13 mouse cellular contexts compared by ENCODE assay signal in genomic region chr7:103712024-103712423, GRCm38 (mm10). TPM values are rescaled to one million over a fixed set of nuclear protein-coding genes. Genes with fewer than 3 reads are reported as not detected.
DNase-seq lines count a peak whose midpoint lies in the region; ATAC-seq and TF ChIP-seq lines count a peak whose summit lies in the region.
"Had no signal": no experiment of that assay in that cellular context is flagged by ENCODE, and none has a peak within 500 bp of the region (broad histone marks: within the 10 kb centered on the region; RNA-seq: fewer than 3 reads in every experiment).

No protein-coding gene starts in this region.

- H3K9ac ChIP-seq in intestine, postnatal 0 days (ENCODE audit: low read depth, low read length) = no peak overlapping the region
- H3K9ac ChIP-seq in intestine, embryonic 16.5 days (ENCODE audit: low read depth, low read length) = no peak overlapping the region
- H3K9ac ChIP-seq in liver, embryonic 15.5 days = no peak overlapping the region
- no peak overlapping the region for H3K9ac ChIP-seq in midbrain, embryonic 11.5 days (ENCODE audit: low read length)
- H3K9ac ChIP-seq: heart, embryonic 13.5 days had no signal

- no peaks in the 10 kb centered on the region for H3K27me3 ChIP-seq in intestine, postnatal 0 days (replicated peaks; ENCODE audit: control insufficient read depth, insufficient read depth, low read length)
- no peaks in the 10 kb centered on the region for H3K27me3 ChIP-seq in intestine, embryonic 16.5 days (replicated peaks; ENCODE audit: control insufficient read depth, insufficient read depth, low read length)
- H3K27me3 ChIP-seq in liver, embryonic 15.5 days = no peaks in the 10 kb centered on the region
- no peaks in the 10 kb centered on the region for H3K27me3 ChIP-seq in cerebellum, adult 2 months (ENCODE audit: control insufficient read depth, insufficient read depth, low read length)
- H3K27me3 ChIP-seq in midbrain, embryonic 11.5 days (ENCODE audit: control insufficient read depth, insufficient read depth, low read length) = no peaks in the 10 kb centered on the region
- H3K27me3 ChIP-seq: heart, embryonic 13.5 days had no signal

- TF ChIP-seq CTCF in intestine, postnatal 0 days (IDR thresholded peaks at IDR 0.05; ENCODE audit: low read depth) = peak; percentile 52
- TF ChIP-seq CTCF in cerebellum, adult 2 months (IDR thresholded peaks at IDR 0.05; ENCODE audit: borderline replicate concordance, insufficient read depth, low read depth, low read length) = no peak

- no peak for ATAC-seq in intestine, postnatal 0 days
- no peak for ATAC-seq in intestine, embryonic 16.5 days
- peak; percentile 37 for ATAC-seq in liver, embryonic 15.5 days (ENCODE audit: insufficient read depth)
- ATAC-seq in midbrain, embryonic 11.5 days (ENCODE audit: low FRiP score) = no peak
- ATAC-seq: activated CD4-positive, CD25-positive, alpha-beta regulatory T cell, adult 4 months; forebrain, embryonic 14.5 days; hindbrain, embryonic 16.5 days had no signal

- H3K4me2 ChIP-seq in intestine, postnatal 0 days (replicated peaks; ENCODE audit: low read depth) = no peak overlapping the region
- no peak overlapping the region for H3K4me2 ChIP-seq in intestine, embryonic 16.5 days (ENCODE audit: low read depth, low read length)
- H3K4me2 ChIP-seq in liver, embryonic 15.5 days = no peak overlapping the region
- H3K4me2 ChIP-seq in midbrain, embryonic 11.5 days = no peak overlapping the region
- H3K4me2 ChIP-seq: heart, embryonic 13.5 days had no signal

- DNase-seq in B cell, adult 2 months = peak; percentile 25 to 35
- DNase-seq in c-Kit-positive CD71-negative TER-119-negative erythroid progenitor cells, embryonic 14.5 days (ENCODE audit: low read depth) = peak; percentile 5
- DNase-seq in cerebellum, adult 2 months = no peak
- DNase-seq in natural killer cell, adult 2 months (ENCODE audit: low spot score in 2 of 2) = no peak
- no peak for DNase-seq in midbrain, embryonic 11.5 days (ENCODE audit: low spot score, missing footprints)
- DNase-seq: lung, adult 18-20 months had no signal

- no peak for TF ChIP-seq POLR2A in cerebellum, adult 2 months (IDR thresholded peaks at IDR 0.05; ENCODE audit: borderline replicate concordance, insufficient read depth, low read length)

- no peaks in the 10 kb centered on the region for H3K36me3 ChIP-seq in intestine, postnatal 0 days (ENCODE audit: control insufficient read depth, insufficient read depth)
- no peaks in the 10 kb centered on the region for H3K36me3 ChIP-seq in intestine, embryonic 16.5 days (ENCODE audit: control insufficient read depth, insufficient read depth, low read length)
- no peaks in the 10 kb centered on the region for H3K36me3 ChIP-seq in liver, embryonic 15.5 days (replicated peaks)
- H3K36me3 ChIP-seq in midbrain, embryonic 11.5 days (ENCODE audit: control insufficient read depth, insufficient read depth, low read length) = no peaks in the 10 kb centered on the region
- H3K36me3 ChIP-seq: heart, embryonic 13.5 days had no signal

- no peak overlapping the region for H3K27ac ChIP-seq in intestine, postnatal 0 days (ENCODE audit: low read depth, low read length)
- H3K27ac ChIP-seq in intestine, embryonic 16.5 days (ENCODE audit: low read length) = no peak overlapping the region
- no peak overlapping the region for H3K27ac ChIP-seq in liver, embryonic 15.5 days (replicated peaks)
- no peak overlapping the region for H3K27ac ChIP-seq in cerebellum, adult 2 months (ENCODE audit: insufficient read depth, low read length)
- no peak overlapping the region for H3K27ac ChIP-seq in midbrain, embryonic 11.5 days (ENCODE audit: low read depth, low read length)
- H3K27ac ChIP-seq: heart, embryonic 13.5 days had no signal

- no peaks in the 10 kb centered on the region for H3K9me3 ChIP-seq in intestine, postnatal 0 days (ENCODE audit: control insufficient read depth)
- no peaks in the 10 kb centered on the region for H3K9me3 ChIP-seq in intestine, embryonic 16.5 days (ENCODE audit: control insufficient read depth, low read length)
- no peaks in the 10 kb centered on the region for H3K9me3 ChIP-seq in liver, embryonic 15.5 days (replicated peaks)
- no peaks in the 10 kb centered on the region for H3K9me3 ChIP-seq in midbrain, embryonic 11.5 days (ENCODE audit: control insufficient read depth, low read length)
- H3K9me3 ChIP-seq: heart, embryonic 13.5 days had no signal

- no peaks in the 10 kb centered on the region for H3K4me1 ChIP-seq in intestine, postnatal 0 days (replicated peaks; ENCODE audit: control insufficient read depth, insufficient read depth, low read length)
- H3K4me1 ChIP-seq in intestine, embryonic 16.5 days (ENCODE audit: control insufficient read depth, insufficient read depth, low read length) = no peaks in the 10 kb centered on the region
- H3K4me1 ChIP-seq in liver, embryonic 15.5 days (replicated peaks) = no peaks in the 10 kb centered on the region
- H3K4me1 ChIP-seq in cerebellum, adult 2 months (ENCODE audit: control insufficient read depth, insufficient read depth, low read length) = no peaks in the 10 kb centered on the region
- H3K4me1 ChIP-seq in midbrain, embryonic 11.5 days (ENCODE audit: control insufficient read depth, insufficient read depth, low read length) = no peaks in the 10 kb centered on the region
- H3K4me1 ChIP-seq: heart, embryonic 13.5 days had no signal

- H3K4me3 ChIP-seq in intestine, postnatal 0 days (ENCODE audit: low read depth, low read length) = no peak overlapping the region
- no peak overlapping the region for H3K4me3 ChIP-seq in intestine, embryonic 16.5 days (ENCODE audit: low read length)
- H3K4me3 ChIP-seq in liver, embryonic 15.5 days (replicated peaks) = no peak overlapping the region
- no peak overlapping the region for H3K4me3 ChIP-seq in cerebellum, adult 2 months (replicated peaks; ENCODE audit: insufficient read depth, low read depth, low read length)
- H3K4me3 ChIP-seq in midbrain, embryonic 11.5 days (ENCODE audit: low read depth, low read length) = no peak overlapping the region
- H3K4me3 ChIP-seq: heart, embryonic 13.5 days had no signal

- WGBS in intestine, postnatal 0 days = 30% methylated on average over 2 of the region's 2 CpGs
- 40% methylated on average over 2 of the region's 2 CpGs for WGBS in intestine, embryonic 16.5 days
- 20% methylated on average over 2 of the region's 2 CpGs for WGBS in liver, embryonic 15.5 days (ENCODE audit: insufficient replicate concordance)
- 41% methylated on average over 2 of the region's 2 CpGs for WGBS in cerebellum, adult 2 months
- 40% methylated on average over 2 of the region's 2 CpGs for WGBS in midbrain, embryonic 11.5 days

RNA-seq across cellular contexts. Expression of gene Olfr243, which starts 2.4 kb away (rescaled TPM):
- not detected in 2 replicates for polyA plus RNA-seq in intestine, postnatal 0 days (2015; fragmentation: Nextera tagmentation; extraction: Ambion mirVana)
- not detected in 2 replicates for polyA plus RNA-seq in intestine, embryonic 16.5 days (2015; fragmentation: Nextera tagmentation; extraction: Ambion mirVana)
- not detected in 2 replicates for polyA plus RNA-seq in liver, embryonic 15.5 days (2015; fragmentation: Nextera tagmentation; extraction: Ambion mirVana)
- not detected in 2 replicates for polyA plus RNA-seq in cerebellum, adult 2 months (2012; rRNA removed)
- not detected in 2 replicates for polyA plus RNA-seq in midbrain, embryonic 11.5 days (2014; fragmentation: Nextera tagmentation; extraction: Ambion mirVana)
- polyA plus RNA-seq: activated CD4-positive, CD25-positive, alpha-beta regulatory T cell, adult 4 months; forebrain, embryonic 14.5 days; heart, embryonic 13.5 days; hindbrain, embryonic 16.5 days had no signal

RNA-seq across cellular contexts. Expression of gene Olfr628, which starts 18.1 kb away (rescaled TPM):
- not detected in 2 replicates for polyA plus RNA-seq in intestine, postnatal 0 days (2015; fragmentation: Nextera tagmentation; extraction: Ambion mirVana)
- polyA plus RNA-seq in intestine, embryonic 16.5 days (2015; fragmentation: Nextera tagmentation; extraction: Ambion mirVana) = not detected in 2 replicates
- not detected in 2 replicates for polyA plus RNA-seq in liver, embryonic 15.5 days (2015; fragmentation: Nextera tagmentation; extraction: Ambion mirVana)
- polyA plus RNA-seq in cerebellum, adult 2 months (2012; rRNA removed) = not detected in 2 replicates
- not detected in 2 replicates for polyA plus RNA-seq in midbrain, embryonic 11.5 days (2014; fragmentation: Nextera tagmentation; extraction: Ambion mirVana)
- polyA plus RNA-seq: activated CD4-positive, CD25-positive, alpha-beta regulatory T cell, adult 4 months; forebrain, embryonic 14.5 days; heart, embryonic 13.5 days; hindbrain, embryonic 16.5 days had no signal

RNA-seq across cellular contexts. Expression of gene Olfr625-ps1, which starts 29.5 kb away (rescaled TPM):
- not detected in 2 replicates for polyA plus RNA-seq in intestine, postnatal 0 days (2015; fragmentation: Nextera tagmentation; extraction: Ambion mirVana)
- polyA plus RNA-seq in intestine, embryonic 16.5 days (2015; fragmentation: Nextera tagmentation; extraction: Ambion mirVana) = not detected in 2 replicates
- not detected in 2 replicates for polyA plus RNA-seq in liver, embryonic 15.5 days (2015; fragmentation: Nextera tagmentation; extraction: Ambion mirVana)
- not detected in 2 replicates for polyA plus RNA-seq in cerebellum, adult 2 months (2012; rRNA removed)
- not detected in 2 replicates for polyA plus RNA-seq in midbrain, embryonic 11.5 days (2014; fragmentation: Nextera tagmentation; extraction: Ambion mirVana)
- polyA plus RNA-seq: activated CD4-positive, CD25-positive, alpha-beta regulatory T cell, adult 4 months; forebrain, embryonic 14.5 days; heart, embryonic 13.5 days; hindbrain, embryonic 16.5 days had no signal

RNA-seq across cellular contexts. Expression of gene Olfr629, which starts 32.7 kb away (rescaled TPM):
- polyA plus RNA-seq in intestine, postnatal 0 days (2015; fragmentation: Nextera tagmentation; extraction: Ambion mirVana) = not detected in 2 replicates
- not detected in 2 replicates for polyA plus RNA-seq in intestine, embryonic 16.5 days (2015; fragmentation: Nextera tagmentation; extraction: Ambion mirVana)
- polyA plus RNA-seq in liver, embryonic 15.5 days (2015; fragmentation: Nextera tagmentation; extraction: Ambion mirVana) = 0.08 TPM in 1 of 2 replicates, not detected in the other
- not detected in 2 replicates for polyA plus RNA-seq in cerebellum, adult 2 months (2012; rRNA removed)
- not detected in 2 replicates for polyA plus RNA-seq in midbrain, embryonic 11.5 days (2014; fragmentation: Nextera tagmentation; extraction: Ambion mirVana)
- polyA plus RNA-seq: activated CD4-positive, CD25-positive, alpha-beta regulatory T cell, adult 4 months; forebrain, embryonic 14.5 days; heart, embryonic 13.5 days; hindbrain, embryonic 16.5 days had no signal

RNA-seq across cellular contexts. Expression of gene Olfr624, which starts 41.0 kb away (rescaled TPM):
- 0.09 TPM in 2 replicates for polyA plus RNA-seq in intestine, postnatal 0 days (2015; fragmentation: Nextera tagmentation; extraction: Ambion mirVana)
- polyA plus RNA-seq in intestine, embryonic 16.5 days (2015; fragmentation: Nextera tagmentation; extraction: Ambion mirVana) = 0.04 and 0.06 TPM in 2 replicates
- 0.02 TPM in 2 replicates for polyA plus RNA-seq in liver, embryonic 15.5 days (2015; fragmentation: Nextera tagmentation; extraction: Ambion mirVana)
- not detected in 2 replicates for polyA plus RNA-seq in cerebellum, adult 2 months (2012; rRNA removed)
- polyA plus RNA-seq in midbrain, embryonic 11.5 days (2014; fragmentation: Nextera tagmentation; extraction: Ambion mirVana) = 0.03 and 0.04 TPM in 2 replicates
- polyA plus RNA-seq: activated CD4-positive, CD25-positive, alpha-beta regulatory T cell, adult 4 months; forebrain, embryonic 14.5 days; heart, embryonic 13.5 days; hindbrain, embryonic 16.5 days had no signal

Comparison
In these comparisons a context has a peak if more than half of its experiments do, and no peak if none do; other contexts are left out.
1. DNase-seq: peak in B cell, adult 2 months (2 of 2) and c-Kit-positive CD71-negative TER-119-negative erythroid progenitor cells, embryonic 14.5 days (single experiment); none in cerebellum, adult 2 months (0 of 2), natural killer cell, adult 2 months (0 of 2) and midbrain, embryonic 11.5 days (single experiment).